Mouse (Mus musculus): ENCODE data around the gene Arrdc1. TPM values are rescaled to one million over a fixed set of nuclear protein-coding genes. Genes with fewer than 3 reads are reported as not detected.
A peak's percentile ranks its signal among the peaks of the same experiment; 100 is the strongest.
"Not testable (repeated sequence)": the region's sequence is repeated elsewhere in the genome, so short reads cannot be mapped to it uniquely, and the experiment has no call there.

Arrdc1 gene
- 1 to 10 TPM; 2.2 to 2.4 TPM for total RNA-seq (2021)
- long read RNA-seq, experiment 1, partial matches to known transcripts: 0 of 3 reads
- long read RNA-seq, experiment 1, other reads (novel, unspliced or antisense): 2 of 3 reads
- long read RNA-seq, experiment 2, partial matches to known transcripts: 0 of 1 reads
- long read RNA-seq, experiment 2, other reads (novel, unspliced or antisense): 1 of 1 reads

DNA sequence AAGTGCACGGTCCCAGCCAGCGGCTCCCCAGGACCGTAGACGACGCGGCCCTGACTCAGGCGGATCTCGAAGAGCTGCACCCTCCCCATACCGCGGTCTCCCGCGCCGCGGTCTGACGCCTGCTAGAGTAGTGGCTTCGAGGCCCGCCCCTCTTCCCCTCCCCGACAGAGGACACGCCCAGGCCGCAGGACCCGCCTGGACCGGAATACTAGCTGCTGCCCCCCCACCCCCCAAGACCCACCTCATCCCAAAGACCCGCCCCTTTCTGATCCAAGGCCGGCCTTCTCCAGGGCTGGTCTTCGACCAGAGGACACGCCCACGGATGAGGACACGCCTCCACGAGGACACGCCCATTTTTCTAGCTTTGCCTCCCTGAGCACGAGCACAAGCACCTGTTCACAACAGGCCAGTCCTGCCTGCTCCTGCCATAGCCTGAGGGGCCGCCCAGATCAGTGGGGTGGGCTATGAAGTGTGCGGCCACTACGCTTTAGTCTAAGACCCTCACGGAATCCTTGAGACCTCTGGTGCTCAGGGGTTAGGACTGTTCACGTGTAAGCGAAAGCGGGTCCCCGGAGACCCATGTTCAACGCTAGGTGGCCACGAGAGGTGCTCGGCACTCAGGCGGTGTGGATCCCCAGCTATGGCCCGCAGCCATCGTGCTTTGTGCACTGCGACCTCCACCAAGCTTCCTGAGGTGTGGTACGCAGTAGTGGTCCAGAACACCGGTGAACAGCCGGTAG lies at the start of gene Arrdc1:
Gene Arrdc1, minus strand, starts transcription at position 196 of the 740 bp plus-strand sequence.
- peak; percentile 85 to 88 for DNase-seq
- intact Hi-C loops (cut with DNase I): no loop called here

DNA sequence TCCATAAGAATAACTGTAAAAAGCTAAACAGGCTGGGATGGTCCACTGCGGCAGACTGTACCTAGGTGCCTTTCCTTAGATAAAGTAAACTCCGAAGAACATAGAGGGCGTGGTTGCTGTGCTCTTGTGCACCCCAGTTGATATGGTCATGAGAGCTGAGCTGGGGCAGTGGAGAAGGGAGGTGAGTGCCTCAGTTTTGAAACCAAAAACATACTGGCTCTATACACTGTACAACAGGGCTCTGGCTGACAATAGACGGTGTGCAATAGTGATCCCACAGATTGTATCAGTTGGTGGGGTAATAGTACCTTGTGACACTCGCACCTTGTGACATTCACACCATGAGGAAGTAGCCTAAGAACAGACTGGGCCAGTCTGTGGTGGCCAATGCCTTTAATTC lies 41.9 kb upstream of the Arrdc1 start:
- intact Hi-C loops (cut with DNase I): no loop called here
- no peak for DNase-seq

DNA sequence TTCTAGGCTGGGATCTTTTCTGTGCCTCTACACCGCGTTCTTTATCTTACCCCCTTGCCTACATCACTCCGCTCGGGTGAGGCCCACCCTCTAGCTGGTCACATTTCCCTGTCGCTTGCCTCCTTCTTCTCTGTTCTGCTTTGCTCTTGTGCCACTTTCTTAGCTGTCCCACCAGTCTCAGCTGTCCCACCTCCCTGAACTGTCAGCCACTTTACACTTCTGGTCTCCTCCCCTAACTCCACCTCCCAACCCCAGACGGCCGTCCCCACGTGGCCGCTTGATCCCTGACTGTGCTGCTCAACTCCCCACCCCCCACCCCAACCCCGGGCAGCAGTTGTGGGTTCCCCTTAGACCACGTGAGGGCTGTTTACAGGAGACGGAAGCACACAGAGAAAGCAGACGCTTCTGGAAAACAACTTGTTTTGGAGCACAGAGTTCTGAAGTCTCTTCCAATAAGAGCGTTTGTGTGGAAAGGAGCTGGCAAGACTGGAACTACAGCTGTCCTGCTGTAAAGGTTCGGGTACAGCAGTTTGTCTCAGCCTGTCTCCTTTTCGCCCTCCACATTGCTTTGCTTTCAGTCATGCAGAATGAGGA lies 40.7 kb upstream of the Arrdc1 start, which contains the start of gene Pnpla7:
Gene Pnpla7, plus strand, starts transcription at position 330 of the 594 bp plus-strand sequence.
- intact Hi-C loops (cut with DNase I): no loop called here
- peak; percentile 62 to 84 for DNase-seq

DNA sequence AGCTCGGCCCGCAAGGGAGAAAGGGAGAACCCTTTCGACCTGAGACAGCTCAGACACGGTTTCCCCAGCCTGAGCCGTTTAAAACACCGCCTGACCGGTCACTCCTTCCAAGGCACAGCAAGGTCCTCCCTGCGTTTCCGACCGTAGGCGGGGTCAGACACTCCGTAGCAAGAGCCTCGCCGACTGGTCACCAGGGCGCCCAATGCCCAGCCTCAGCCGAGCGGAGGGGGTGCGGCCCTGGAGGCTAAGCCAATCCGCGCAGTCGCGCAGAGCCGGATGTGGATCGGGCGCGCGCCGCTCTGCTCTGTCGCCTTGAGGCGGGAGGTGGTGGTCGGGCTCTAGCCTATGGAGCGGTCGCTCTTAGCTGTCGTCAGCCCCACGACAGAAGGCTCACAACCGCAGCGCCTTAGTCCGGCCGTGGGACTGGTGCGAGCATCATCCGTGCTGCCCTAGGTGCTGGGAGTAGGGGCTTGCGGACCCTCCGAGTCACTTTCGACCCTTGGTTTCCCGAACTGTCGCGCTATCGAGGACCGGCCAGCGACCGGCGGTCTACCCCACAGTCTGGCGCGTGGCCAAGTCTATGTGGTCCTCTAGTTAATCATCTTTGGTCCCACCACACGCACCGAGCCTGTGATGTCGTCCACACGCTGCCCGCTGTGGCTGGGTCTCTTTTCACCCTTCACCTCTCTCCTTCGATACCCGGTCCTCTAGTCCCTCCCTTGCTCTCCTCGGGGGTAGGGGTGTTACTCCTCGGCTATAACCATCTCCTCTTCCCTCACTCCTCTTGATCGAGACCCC lies 40.1 kb upstream of the Arrdc1 start, which contains the start of gene Mrpl41:
Gene Mrpl41, minus strand, starts transcription at position 193 of the 798 bp plus-strand sequence.
- intact Hi-C loops (cut with DNase I): no loop called here

DNA sequence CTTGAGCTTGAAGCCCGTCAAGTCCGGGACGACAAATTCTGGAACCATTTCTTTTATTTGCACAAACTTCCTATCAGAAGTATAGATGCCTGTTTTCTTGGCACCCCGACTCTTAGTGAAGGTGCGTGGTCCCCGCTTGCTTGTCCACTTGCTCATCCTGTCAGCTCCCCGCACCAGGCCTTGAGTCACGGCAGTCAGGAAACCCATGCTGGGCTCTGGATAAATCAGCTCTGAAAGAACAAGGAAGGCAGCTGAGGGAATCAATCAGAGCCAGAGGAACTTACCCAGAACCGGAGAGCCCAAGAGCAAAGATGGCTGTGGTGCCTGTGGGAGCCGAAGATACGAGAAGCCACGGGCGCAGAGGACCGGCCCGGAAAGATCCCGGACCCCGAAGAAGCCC lies 39.4 kb upstream of the Arrdc1 start:
- intact Hi-C loops (cut with DNase I); DNase-seq: not testable (repeated sequence)

More for the DNA sequence above, 40.1 kb upstream of the Arrdc1 start, which contains the start of gene Mrpl41:
- DNase-seq: peak; percentile 89 to 96

DNA sequence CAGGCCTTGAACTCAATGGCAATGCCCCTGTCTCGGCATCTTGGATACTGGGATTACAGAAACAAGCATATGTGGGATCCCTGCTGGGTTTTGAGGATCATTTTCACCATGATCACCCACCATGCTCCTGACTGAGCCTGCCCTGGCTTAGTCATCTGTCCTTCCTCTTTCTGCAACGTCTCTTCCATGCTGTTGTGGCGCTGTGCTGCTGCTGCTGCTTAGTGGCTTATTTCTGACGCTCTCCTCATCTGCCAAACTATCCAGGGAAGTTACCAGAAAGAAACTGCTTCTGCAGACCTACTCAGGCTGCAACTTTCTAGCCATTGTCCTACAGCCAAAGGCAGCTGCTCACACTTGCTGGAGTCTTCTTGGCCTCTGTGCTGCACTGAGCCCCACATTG lies 35.3 kb upstream of the Arrdc1 start:
- DNase-seq: no peak
- intact Hi-C loops (cut with DNase I): no loop called here

DNA sequence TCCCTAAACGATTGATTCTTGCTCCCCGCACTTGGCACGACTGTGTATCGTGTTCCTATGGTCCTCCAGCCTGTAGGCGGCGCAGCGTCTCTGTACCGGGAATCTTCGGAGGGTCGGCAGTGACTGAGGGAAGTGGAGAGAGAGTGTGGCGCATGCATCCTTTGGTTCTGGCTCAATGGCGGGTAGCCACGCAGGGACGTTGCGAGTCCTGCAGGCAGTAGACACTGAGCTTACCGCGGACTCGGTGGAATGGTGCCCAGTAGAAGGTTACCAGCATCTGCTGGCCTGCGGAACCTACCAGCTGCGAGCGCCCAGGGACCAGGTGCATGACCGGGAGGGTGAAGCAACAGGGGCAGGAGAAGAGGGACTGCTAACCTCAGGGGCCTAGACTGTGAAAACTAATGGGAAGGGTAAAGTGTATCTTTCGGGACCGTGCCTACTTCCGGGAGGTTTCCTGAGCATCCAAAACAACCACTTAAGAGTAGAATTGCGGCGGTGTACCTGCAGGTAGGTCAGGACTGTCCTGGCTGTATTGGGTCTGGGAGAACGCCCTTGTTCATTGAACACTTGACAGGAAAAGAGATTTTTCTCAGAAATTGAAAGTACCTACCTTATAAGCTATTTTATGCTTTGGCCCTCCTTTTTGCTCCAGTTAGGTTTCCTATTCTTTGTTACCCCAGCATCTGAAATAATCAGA lies 27.4 kb upstream of the Arrdc1 start, which contains the start of gene Dph7:
Gene Dph7, plus strand, starts transcription at position 97 of the 697 bp plus-strand sequence.
- intact Hi-C loops (cut with DNase I): no loop called here
- DNase-seq: peak; percentile 76 to 78

DNA sequence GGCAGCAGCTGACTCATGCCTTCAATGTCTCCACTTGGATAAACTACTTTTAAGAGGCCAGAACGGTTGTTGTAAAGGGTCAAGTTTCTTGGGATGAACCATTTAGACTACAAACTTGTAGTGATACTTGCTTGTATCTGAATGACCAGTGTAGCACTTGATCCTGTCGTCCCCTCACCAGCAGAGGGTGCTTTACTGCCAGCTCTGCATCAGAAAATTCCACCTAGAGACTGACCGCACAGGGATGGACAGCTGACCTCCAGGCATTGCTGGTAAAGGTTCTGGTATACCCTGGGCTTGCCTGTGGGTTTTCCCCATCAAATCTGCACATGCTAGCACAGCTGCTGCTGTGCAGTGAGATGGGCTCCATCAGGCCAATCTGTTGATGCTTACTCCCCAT lies 25.9 kb upstream of the Arrdc1 start:
- intact Hi-C loops (cut with DNase I): no loop called here

DNA sequence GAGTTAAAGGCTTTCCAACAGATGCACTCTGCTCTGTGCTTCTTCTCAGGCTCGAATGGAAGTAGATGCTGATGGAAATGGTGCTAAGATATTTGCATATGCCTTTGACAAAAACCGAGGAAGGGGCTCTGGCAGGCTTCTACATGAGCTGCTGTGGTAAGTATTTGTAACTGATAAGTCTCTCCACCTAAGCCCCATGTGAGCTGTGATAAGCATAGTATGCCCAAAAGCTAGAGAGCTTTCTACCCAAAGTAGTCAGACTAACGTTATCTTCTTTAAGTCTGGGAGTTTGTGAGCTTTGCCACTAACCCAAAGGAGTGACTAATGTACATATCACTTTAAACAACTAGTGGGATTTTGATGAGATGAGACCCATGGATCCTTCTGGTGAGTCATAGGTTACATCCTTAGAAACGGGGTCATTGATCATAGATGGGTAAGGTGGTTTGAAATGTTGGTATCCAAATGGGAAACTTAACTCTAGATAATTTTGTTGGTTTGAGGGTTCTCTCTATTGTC lies 17.5 kb upstream of the Arrdc1 start:
- intact Hi-C loops (cut with DNase I): no loop called here
- DNase-seq: no peak

More for the DNA sequence above, 25.9 kb upstream of the Arrdc1 start:
- DNase-seq: no peak

DNA sequence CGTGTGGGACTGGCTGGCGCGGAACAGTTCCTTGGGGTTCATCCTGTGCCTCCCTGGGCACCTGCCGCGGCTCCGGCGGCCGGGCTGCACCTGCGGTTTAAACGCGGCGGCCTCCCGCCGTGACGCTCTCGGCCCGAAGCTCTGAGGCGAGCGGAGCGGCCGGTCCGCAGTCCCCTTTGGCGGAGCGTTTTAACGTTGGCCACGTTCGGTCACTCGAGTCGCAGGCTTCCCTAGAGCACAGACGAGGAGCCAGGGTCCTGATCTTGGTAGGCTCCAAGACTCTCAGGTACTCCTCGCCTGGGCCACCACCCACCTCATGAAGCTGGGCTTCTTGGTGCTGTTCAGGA lies 15.1 kb upstream of the Arrdc1 start:
- intact Hi-C loops (cut with DNase I): no loop called here
- DNase-seq: no peak

DNA sequence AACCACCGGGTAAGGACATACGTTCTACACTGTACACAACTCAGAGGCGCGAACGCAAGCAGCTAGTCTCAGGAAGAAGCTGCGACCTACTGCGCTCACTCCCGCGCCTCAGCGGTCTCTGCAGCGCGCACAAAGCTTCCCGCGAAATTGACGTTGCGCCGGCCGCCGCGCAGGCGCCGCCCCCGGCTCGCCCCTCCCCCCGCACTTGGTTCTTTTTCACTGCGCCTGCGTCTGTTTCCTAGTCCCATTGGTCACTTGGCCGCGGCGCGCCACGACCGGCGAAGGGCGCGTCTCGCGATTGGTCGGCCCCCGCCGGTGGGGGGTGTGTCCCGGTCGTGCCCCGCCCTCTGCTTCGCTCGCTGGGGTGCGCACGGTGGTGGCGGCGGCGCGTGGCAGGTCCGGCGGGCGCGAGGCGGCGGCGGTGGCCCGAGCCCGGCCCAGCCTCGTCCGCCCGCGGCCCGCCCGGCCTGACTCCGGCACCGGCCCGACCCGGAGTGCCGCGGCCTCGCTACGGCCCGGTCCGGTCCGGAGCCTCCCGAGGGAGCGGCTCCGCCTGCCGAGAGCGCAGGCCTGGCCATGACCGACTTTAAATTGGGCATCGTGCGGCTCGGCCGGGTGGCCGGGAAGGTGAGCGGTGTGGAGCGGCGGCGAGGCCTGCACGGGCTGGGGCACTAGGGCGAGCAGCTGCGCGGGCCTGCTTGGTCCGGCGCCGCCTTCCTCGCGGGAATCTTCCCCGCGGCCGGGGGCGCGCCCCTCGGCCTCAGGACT lies 14.6 kb upstream of the Arrdc1 start, which contains the start of gene Zmynd19:
Gene Zmynd19, plus strand, starts transcription at position 372 of the 768 bp plus-strand sequence.
- intact Hi-C loops (cut with DNase I): no loop called here
- peak; percentile 96 to 98 for DNase-seq

DNA sequence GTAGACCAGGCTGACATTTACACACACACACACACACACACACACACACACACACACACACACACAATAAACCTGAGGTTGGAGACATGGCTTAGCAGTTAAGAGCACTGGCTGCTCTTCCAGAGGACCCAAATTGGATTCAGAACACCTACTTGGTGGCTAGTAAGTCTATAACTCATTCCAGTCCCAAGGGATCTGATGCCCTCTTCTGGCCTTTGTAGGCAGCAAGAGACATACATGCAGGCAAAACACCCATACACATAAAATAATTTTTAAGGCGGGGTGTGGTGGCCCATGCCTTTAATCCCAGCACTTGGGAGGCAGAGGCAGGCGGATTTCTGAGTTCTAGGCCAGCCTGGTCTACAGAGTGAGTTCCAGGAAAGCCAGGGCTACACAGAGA lies 9.3 kb upstream of the Arrdc1 start:
- DNase-seq: not testable (repeated sequence)
- intact Hi-C loops (cut with DNase I): loop anchor here (2.0 kb wide), 1 partner anchor 92 kb away; no protein-coding TSS in a partner anchor

DNA sequence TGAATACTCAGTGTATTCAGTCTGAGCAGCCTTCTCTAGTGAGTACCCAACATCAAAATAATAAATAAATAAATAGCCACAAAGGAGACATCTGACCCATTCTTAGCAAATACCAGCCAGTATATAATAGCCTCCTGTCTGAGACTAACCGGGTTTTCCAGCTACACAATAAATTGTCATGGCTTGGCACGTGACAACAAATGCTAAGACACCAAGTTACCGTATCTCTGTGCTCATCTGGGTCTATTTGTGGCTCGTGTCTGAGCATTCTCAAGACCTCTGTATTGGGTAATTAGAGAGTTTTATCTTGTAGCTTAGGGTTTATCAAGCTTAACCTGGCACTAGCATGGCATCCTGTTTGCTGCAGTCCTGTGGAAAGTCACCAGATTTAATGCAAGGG lies 7.0 kb upstream of the Arrdc1 start:
- intact Hi-C loops (cut with DNase I): no loop called here
- no peak for DNase-seq

DNA sequence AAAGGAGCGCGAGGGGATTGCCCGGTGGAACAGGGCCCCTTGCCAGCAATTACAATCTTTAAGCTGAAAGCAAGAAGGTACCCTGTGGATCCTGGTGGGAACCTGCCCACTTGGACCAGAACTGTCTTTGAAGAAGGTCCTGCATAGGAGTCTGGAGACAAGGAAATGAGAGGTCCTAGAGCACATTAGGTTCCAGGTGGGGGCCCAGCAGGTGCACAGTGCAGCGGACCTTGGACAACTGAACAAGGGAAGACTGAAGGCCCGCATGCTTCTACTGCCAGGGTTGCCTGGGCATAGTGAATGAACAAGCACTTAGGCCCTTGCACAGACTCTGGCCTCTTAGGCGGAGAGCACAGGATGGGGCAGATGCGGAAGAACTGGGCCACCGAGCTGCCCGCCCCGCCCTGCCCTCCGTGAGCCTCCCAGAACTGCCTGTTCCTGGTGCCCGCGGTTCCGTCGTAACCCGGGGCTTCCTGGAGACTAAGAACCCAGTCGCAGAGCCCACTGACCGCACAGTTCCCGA lies 550 bp downstream of the Arrdc1 start:
- intact Hi-C loops (cut with DNase I): no loop called here
- no peak for DNase-seq

DNA sequence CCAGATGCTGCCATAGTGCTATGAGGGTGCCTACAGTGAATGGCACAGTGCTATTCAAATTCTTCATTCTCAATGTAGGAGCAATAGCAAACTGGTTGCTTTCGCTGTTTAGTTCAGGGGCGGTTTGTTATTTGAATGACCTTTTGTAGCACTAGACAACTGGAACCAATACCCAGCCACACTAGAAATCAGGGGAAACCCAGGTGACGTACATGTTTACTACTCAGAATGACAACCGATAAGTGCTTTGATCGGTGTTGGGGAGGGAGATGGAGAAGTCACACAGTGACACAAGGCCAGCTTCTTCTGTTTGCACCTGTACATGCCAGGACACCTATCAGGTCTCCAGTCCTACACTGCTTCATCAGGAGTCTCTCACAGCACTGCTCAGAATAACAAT lies 5.5 kb downstream of the Arrdc1 start:
- intact Hi-C loops (cut with DNase I): no loop called here

DNA sequence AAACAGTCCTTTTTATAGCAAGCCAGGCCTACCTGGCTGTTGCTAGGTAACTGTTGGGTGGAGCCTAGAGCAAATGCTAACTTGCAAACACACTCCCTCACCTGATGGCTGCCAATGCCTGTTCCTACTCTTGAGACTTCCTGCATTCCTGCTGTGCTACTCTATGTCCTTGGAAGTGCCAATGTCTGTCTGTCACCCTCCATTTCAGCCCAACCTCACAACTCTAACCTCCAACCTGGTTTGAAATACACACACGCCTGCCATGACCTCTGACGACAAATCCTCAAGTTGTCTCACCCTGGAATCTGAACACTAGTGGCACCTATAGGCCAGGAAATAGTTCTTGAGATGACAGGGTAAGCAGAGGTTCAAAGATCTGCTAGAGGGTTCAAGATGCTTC lies 5.9 kb downstream of the Arrdc1 start:
- DNase-seq: no peak
- intact Hi-C loops (cut with DNase I): no loop called here

More for the DNA sequence above, 5.5 kb downstream of the Arrdc1 start:
- DNase-seq: no peak

DNA sequence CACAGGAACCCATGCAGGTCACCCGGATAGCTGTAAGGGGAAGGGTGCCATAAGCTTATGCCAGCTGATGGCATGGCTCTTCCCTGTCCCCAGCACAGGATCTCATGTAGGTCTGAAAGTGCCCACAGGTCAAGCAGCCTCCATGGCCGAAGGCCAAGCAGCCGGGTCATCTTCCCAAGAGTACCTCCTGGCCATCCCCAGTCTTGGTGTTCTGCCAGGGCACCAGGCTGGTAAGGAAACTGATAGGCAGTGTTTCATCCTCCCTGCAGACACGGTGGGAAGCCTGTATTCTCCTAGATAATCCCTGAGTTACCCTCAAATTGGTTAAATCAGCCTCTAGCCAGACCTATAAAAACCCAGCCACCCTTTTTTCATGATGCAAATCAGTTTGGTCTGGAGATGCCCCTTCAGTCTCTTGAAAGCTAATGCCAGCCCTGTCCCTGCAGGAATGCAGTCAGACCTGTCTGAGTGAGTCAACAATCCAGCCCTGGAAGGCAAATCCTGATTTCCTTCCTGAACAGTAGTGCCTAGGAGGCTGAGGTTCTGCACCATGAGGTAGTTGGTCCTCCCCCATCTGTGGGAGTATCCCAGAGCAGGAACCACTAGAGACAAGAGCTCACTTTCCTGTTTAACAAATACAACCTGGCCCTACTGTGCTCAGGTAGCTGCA lies 7.1 kb downstream of the Arrdc1 start:
- peak; percentile 42 to 57 for DNase-seq

DNA sequence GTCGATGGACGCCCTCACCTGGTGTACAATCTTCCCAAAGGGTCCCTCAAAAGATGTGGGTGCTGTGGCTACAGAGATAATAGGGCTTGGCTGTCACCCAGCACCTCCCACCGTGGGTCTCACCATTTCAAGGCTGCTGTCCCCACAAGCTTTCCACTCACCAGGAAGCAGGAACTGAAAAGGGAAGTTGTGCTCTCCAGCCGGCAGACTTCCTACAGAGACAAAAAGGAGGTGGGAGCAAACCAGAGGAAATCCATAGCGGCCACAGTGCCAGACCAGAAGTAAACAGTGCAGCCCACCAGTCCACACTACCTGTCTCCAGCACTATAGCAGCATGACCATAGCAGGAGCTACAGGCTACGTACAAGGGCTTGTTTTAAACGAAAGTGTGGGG lies 8.1 kb downstream of the Arrdc1 start:
- intact Hi-C loops (cut with DNase I): no loop called here
- no peak for DNase-seq

More for the DNA sequence above, 7.1 kb downstream of the Arrdc1 start:
- intact Hi-C loops (cut with DNase I): no loop called here

Data from gastrocnemius, postnatal 36 days (tissue).